Mouse (Mus musculus): ENCODE measurements around the gene Flt1. TPM values are rescaled to one million over a fixed set of nuclear protein-coding genes. Genes with fewer than 3 reads are reported as not detected.

Gene Flt1
- polyA plus RNA-seq, 1 experiment from 2014 or later = 10.9 TPM

- H3K27ac ChIP-seq = no peak overlapping the region
- no peak overlapping the region for H3K9ac ChIP-seq (ENCODE audit: low read depth, low read length)
- DNase-seq (ENCODE audit: low spot score) (no peak), ATAC-seq (replicated peaks; ENCODE audit: low FRiP score, low read depth) (no peak)
- no peaks in the 10 kb centered on the region for H3K4me1 ChIP-seq (replicated peaks; ENCODE audit: insufficient read depth, low read length)
- whole genome bisulfite sequencing = 85% methylated on average over 5 of the region's 5 CpGs
- no peak overlapping the region for H3K4me2 ChIP-seq (ENCODE audit: low read length)
- no peaks in the 10 kb centered on the region for H3K27me3 ChIP-seq (ENCODE audit: insufficient read depth, low read length)
- TF ChIP-seq CTCF (IDR thresholded peaks at IDR 0.05; ENCODE audit: low read depth) = no peak
- H3K4me3 ChIP-seq (replicated peaks; ENCODE audit: low read depth, low read length) = no peak overlapping the region
- no peaks in the 10 kb centered on the region for H3K9me3 ChIP-seq (replicated peaks; ENCODE audit: low read length)
- no peaks in the 10 kb centered on the region for H3K36me3 ChIP-seq (ENCODE audit: insufficient read depth, low read length)
Observed at GRCm38 (mm10) chr5:147702423-147702822, 23.4 kb downstream of the Flt1 start.

- no peak overlapping the region for H3K4me2 ChIP-seq (ENCODE audit: low read length)
- WGBS = 95% methylated on average over 3 of the region's 3 CpGs
- no peaks in the 10 kb centered on the region for H3K9me3 ChIP-seq (replicated peaks; ENCODE audit: low read length)
- no peak overlapping the region for H3K4me3 ChIP-seq (replicated peaks; ENCODE audit: low read depth, low read length)
- no peak for ATAC-seq (replicated peaks; ENCODE audit: low FRiP score, low read depth)
- no peaks in the 10 kb centered on the region for H3K36me3 ChIP-seq (ENCODE audit: insufficient read depth, low read length)
- H3K27ac ChIP-seq = no peak overlapping the region
- no peaks in the 10 kb centered on the region for H3K27me3 ChIP-seq (ENCODE audit: insufficient read depth, low read length)
- no peak overlapping the region for H3K9ac ChIP-seq (ENCODE audit: low read depth, low read length)
- DNase-seq (ENCODE audit: low spot score) = no peak
- no peak for TF ChIP-seq CTCF (IDR thresholded peaks at IDR 0.05; ENCODE audit: low read depth)
- no peaks in the 10 kb centered on the region for H3K4me1 ChIP-seq (replicated peaks; ENCODE audit: insufficient read depth, low read length)
Observed at GRCm38 (mm10) chr5:147701024-147701423, 24.8 kb downstream of the Flt1 start.

- TF ChIP-seq CTCF (IDR thresholded peaks at IDR 0.05; ENCODE audit: low read depth) = peak; percentile 45
- WGBS = 25% methylated on average over 13 of the region's 13 CpGs
- H3K4me2 ChIP-seq (ENCODE audit: low read length) = peak overlapping the region; percentile 11
Observed at GRCm38 (mm10) chr5:147698044-147698443, 27.8 kb downstream of the Flt1 start.

GRCm38 (mm10) chr5:147697165-147697564 is 28.6 kb downstream of the Flt1 start:
- no peaks in the 10 kb centered on the region for H3K4me1 ChIP-seq (replicated peaks; ENCODE audit: insufficient read depth, low read length)
- ATAC-seq (replicated peaks; ENCODE audit: low FRiP score, low read depth) = no peak
- H3K4me3 ChIP-seq (replicated peaks; ENCODE audit: low read depth, low read length) = no peak overlapping the region
- H3K9ac ChIP-seq (ENCODE audit: low read depth, low read length) = no peak overlapping the region
- H3K9me3 ChIP-seq (replicated peaks; ENCODE audit: low read length) = no peaks in the 10 kb centered on the region
- H3K27me3 ChIP-seq (ENCODE audit: insufficient read depth, low read length) = no peaks in the 10 kb centered on the region
- H3K4me2 ChIP-seq (ENCODE audit: low read length) = peak overlapping the region; percentile 11
- DNase-seq (ENCODE audit: low spot score) = no peak
- no peak overlapping the region for H3K27ac ChIP-seq
- no peaks in the 10 kb centered on the region for H3K36me3 ChIP-seq (ENCODE audit: insufficient read depth, low read length)
- 28% methylated on average over 5 of the region's 5 CpGs for WGBS
- no peak for TF ChIP-seq CTCF (IDR thresholded peaks at IDR 0.05; ENCODE audit: low read depth)

More at GRCm38 (mm10) chr5:147698044-147698443, 27.8 kb downstream of the Flt1 start:
- no peak overlapping the region for H3K27ac ChIP-seq
- peak; percentile 46 for DNase-seq (ENCODE audit: low spot score)
- H3K27me3 ChIP-seq (ENCODE audit: insufficient read depth, low read length) = no peaks in the 10 kb centered on the region
- ATAC-seq (replicated peaks; ENCODE audit: low FRiP score, low read depth) = no peak
- H3K9me3 ChIP-seq (replicated peaks; ENCODE audit: low read length) = no peaks in the 10 kb centered on the region
- no peaks in the 10 kb centered on the region for H3K36me3 ChIP-seq (ENCODE audit: insufficient read depth, low read length)
- no peak overlapping the region for H3K4me3 ChIP-seq (replicated peaks; ENCODE audit: low read depth, low read length)
- no peak overlapping the region for H3K9ac ChIP-seq (ENCODE audit: low read depth, low read length)
- no peaks in the 10 kb centered on the region for H3K4me1 ChIP-seq (replicated peaks; ENCODE audit: insufficient read depth, low read length)

GRCm38 (mm10) chr5:147692622-147693021 is 33.2 kb downstream of the Flt1 start:
- Histone ChIP-seq H3K27me3 (ENCODE audit: insufficient read depth, low read length) (no peaks in the 10 kb centered on the region), H3K9ac (ENCODE audit: low read depth, low read length) (no peak overlapping the region), H3K4me2 (ENCODE audit: low read length) (no peak overlapping the region), H3K36me3 (ENCODE audit: insufficient read depth, low read length) (no peaks in the 10 kb centered on the region), H3K27ac (no peak overlapping the region), H3K4me1 (replicated peaks; ENCODE audit: insufficient read depth, low read length) (no peaks in the 10 kb centered on the region), H3K9me3 (replicated peaks; ENCODE audit: low read length) (no peaks in the 10 kb centered on the region), H3K4me3 (replicated peaks; ENCODE audit: low read depth, low read length) (no peak overlapping the region)
- ATAC-seq (replicated peaks; ENCODE audit: low FRiP score, low read depth) (no peak), DNase-seq (ENCODE audit: low spot score) (no peak)
- 95% methylated on average over 1 of the region's 1 CpGs for WGBS
- TF ChIP-seq CTCF (IDR thresholded peaks at IDR 0.05; ENCODE audit: low read depth) = no peak

GRCm38 (mm10) chr5:147683707-147684323 is 42.0 kb downstream of the Flt1 start:
- no peak for ATAC-seq (replicated peaks; ENCODE audit: low FRiP score, low read depth)
- Histone ChIP-seq H3K36me3 (ENCODE audit: insufficient read depth, low read length) (no peaks in the 10 kb centered on the region), H3K27ac (no peak overlapping the region), H3K4me2 (ENCODE audit: low read length) (no peak overlapping the region), H3K27me3 (ENCODE audit: insufficient read depth, low read length) (no peaks in the 10 kb centered on the region), H3K9me3 (replicated peaks; ENCODE audit: low read length) (no peaks in the 10 kb centered on the region), H3K4me1 (replicated peaks; ENCODE audit: insufficient read depth, low read length) (no peaks in the 10 kb centered on the region), H3K4me3 (replicated peaks; ENCODE audit: low read depth, low read length) (no peak overlapping the region), H3K9ac (ENCODE audit: low read depth, low read length) (no peak overlapping the region)
- TF ChIP-seq CTCF (IDR thresholded peaks at IDR 0.05; ENCODE audit: low read depth) = no peak
- WGBS = 88% methylated on average over 12 of the region's 12 CpGs
- DNase-seq (ENCODE audit: low spot score) = no peak

- Histone ChIP-seq H3K4me3 (replicated peaks; ENCODE audit: low read depth, low read length) (0 out of 2 replicates have a peak overlapping the region, but pooled peaks have one; percentile 1), H3K4me1 (replicated peaks; ENCODE audit: insufficient read depth, low read length) (no peaks in the 10 kb centered on the region), H3K9ac (ENCODE audit: low read depth, low read length) (no peak overlapping the region), H3K36me3 (ENCODE audit: insufficient read depth, low read length) (no peaks in the 10 kb centered on the region), H3K27ac (no peak overlapping the region), H3K4me2 (ENCODE audit: low read length) (peak overlapping the region; percentile 44), H3K9me3 (replicated peaks; ENCODE audit: low read length) (no peaks in the 10 kb centered on the region), H3K27me3 (ENCODE audit: insufficient read depth, low read length) (no peaks in the 10 kb centered on the region)
- ATAC-seq (replicated peaks; ENCODE audit: low FRiP score, low read depth) (no peak), DNase-seq (ENCODE audit: low spot score) (no peak)
- TF ChIP-seq CTCF (IDR thresholded peaks at IDR 0.05; ENCODE audit: low read depth) = no peak
- WGBS = 7% methylated on average over 10 of the region's 10 CpGs
Observed at GRCm38 (mm10) chr5:147681224-147681623, 44.6 kb downstream of the Flt1 start.

Data from kidney, postnatal 0 days (tissue).